Mouse (Mus musculus) spleen, postnatal 14 days (tissue): ENCODE data around the gene Fam222b.
"Not testable (repeated sequence)": the region's sequence is repeated elsewhere in the genome, so short reads cannot be mapped to it uniquely, and the experiment has no call there.

ENCODE experiments used
- DNase-seq, 2 experiments: peaks; one replicate each; pipeline ENCODE4 v3.0.0; 2021 to 2022; ENCODE audit warnings: low spot score in 2 of 2

The Fam222b gene

DNA sequence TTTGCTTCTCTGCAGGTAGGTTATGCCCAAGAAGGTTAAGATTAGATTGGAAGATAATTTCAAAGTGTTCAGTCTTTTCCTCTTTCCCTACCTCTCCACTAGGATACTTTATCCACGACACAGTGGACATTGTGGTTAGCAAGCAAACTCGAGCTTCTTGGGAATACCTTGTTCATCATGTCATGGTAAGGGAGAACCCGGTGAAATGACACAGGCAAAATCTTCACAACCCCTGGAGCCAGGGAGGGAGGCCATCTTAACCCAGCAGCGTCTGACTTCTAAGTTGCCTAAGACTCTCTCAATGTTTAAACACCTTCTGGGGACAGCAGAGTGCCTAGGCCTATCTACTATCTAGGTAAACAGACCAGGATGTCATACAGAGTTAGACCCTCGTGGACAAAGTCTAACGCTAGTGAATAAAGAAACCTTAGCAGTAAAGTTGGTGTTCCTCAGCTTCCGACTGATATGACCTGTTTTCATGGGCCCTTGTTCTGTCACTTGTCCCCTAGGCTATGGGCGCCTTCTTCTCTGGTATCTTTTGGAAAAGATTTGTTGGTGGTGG is 85.1 kb downstream of the Fam222b start:
- no peak for DNase-seq

DNA sequence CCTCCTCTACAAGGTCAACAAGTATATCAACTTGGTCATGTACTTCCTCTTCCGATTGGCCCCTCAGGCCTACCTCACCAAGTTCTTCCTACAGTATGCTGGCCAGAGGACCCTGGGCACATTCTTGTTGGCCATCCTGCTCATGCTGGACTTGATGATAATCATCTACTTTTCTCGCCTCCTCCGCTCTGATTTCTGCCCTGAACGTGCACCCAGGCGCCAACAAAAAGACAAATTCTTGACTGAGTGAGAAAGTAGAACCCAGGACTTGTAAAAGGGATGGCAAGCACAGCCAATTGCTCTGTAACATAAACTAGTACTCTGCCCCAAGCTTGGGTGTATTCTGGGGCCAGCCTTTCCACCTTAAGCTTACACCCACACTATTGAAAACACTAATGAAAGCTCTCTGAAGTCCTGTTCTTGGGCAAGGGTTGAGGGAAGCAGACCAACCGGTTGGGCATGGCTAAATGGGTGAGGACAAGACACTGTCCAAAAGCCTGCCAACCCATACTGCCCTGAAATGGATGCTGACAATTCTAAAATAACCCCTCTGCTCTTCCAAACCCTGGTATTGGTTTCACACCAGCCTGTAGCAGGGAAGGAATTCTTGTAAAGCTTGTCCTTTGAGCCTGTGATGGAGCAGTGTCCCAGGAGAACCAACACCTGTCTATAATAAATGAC is 85.8 kb downstream of the Fam222b start:
- no peak for DNase-seq

DNA sequence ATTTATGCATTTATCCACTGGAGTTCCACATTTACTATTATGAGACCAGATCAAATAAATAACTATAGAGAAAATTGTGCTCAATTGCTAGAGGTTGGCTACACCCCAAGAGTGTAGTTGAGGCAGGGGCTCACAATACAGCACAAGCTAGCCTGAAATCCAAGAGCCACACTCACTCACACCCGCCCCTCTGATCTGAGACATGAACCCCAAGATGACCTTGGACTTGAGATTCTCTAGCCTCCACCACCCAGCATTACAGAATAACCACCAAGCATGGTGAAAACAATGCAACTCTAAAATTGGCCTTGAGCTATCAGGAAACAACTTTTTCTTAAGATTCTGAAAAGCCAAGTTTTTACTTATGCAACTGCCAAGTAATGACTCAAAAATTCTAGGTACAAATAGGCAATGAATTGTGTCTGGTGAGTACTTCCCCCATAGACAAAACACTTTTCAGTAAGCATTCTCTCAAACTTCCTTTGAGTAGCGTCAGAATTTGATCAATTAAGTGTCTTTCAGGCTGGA is 87.4 kb downstream of the Fam222b start:
- DNase-seq = no peak

DNA sequence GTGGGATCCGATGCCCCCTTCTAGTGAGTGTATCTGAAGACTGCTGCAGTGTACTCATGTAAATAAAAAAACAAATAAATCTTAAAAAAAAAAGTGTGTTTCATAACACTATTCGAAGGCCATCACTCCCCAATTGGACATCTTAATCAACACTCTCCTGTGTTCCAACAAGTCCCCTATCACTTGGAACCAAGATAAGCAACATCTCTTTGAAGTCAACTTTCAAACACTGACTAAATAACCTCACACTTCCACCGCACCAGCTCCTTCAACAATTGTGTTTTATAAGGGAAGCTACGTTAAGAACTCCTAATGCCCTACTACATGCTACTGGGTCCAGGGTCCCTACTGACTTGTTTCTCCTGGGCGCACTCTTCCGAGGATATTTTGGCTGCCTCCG is 88.0 kb downstream of the Fam222b start:
- no peak for DNase-seq

DNA sequence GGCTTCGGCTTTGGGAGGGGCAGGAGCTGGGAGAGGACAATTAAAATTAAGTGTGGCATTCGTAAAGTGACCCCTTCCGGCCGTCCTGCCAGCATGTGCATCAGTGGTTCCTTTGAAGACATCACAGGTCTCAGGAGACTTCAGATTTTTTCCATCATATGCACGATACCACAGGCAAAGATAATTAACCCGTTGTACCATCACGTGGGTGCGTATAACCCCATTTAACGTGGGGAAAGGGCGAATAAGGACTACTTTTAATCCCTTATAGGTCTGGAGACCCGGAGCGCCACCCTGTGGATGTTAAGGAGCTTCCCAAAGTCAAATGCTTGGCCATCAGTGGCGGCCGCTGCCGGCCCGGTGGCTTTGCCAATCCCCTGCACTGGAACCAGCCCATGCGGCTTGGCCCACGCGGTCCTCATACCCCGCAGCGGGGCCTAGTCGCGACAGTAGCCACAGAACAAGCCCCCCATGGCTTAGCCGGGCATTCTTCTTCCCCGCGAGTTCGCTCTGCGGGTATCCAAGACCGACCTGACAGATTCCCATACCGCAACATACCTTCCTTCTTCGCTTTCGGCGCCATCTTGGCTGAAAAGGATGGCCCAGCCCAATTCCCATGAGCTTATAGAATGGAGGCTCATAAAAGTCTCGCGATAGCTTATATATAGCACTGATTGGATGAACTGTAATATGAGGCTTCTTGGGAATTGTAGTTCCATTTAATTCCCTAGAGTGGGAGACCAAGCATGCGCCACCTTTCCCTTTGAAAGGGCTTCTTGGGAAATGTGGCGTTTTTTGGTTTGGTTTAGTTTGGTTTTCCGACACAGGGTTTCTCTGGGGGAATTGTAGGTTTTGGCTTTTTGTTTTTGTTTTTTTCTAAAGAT is 88.7 kb downstream of the Fam222b start, which contains the start of gene Rpl23a:
TSS of gene Rpl23a (minus strand) at position 624 of the 884 bp plus-strand sequence.
- peak; percentile 58 to 69 for DNase-seq

DNA sequence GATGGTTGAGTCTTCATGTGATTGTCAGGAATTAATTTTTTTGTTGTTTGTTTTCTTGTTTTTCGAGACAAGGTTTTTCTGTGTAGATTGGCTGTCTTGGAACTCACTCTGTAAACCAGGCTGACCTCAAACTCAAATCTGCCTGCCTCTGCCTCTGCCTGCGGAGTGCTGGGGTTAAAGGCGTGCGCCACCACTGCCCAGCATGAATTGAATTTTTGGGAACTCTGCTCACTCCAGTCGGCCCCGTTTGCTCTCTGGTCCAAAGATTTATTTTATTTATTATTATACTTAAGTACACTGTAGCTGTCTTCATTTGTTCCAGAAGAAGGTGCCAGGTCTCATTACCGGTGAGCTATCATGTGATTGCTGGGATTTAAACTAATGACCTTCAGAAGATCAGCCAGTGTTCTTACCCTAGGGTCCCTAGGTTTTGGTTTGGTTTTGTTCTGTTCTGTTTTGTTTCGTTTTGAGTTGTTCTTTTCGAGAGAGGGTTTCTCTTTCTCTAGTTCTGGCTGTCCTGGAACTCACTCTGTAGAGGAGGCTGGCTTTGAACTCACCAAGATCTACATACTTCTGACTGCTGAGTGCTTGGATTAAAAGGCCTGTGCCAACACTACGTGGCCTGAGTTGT is 89.5 kb downstream of the Fam222b start:
- DNase-seq = no peak

DNA sequence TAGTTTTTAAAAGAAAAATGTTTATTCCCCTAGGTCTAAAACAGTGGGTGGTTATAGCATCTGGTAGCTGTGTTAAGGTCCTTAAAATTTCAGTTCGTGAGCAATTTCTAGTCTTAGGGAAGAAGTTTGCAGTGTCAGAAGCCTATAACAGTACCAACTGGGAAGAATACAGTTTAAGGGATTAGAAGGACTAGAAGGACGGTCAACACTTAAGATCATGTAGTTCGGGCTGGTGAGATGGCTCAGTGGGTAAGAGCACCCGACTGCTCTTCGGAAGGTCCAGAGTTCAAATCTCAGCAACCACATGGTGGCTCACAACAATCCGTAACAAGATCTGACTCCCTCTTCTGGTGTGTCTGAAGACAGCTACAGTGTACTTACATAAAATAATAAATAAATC is 90.2 kb downstream of the Fam222b start:
- DNase-seq = not testable (repeated sequence)

DNA sequence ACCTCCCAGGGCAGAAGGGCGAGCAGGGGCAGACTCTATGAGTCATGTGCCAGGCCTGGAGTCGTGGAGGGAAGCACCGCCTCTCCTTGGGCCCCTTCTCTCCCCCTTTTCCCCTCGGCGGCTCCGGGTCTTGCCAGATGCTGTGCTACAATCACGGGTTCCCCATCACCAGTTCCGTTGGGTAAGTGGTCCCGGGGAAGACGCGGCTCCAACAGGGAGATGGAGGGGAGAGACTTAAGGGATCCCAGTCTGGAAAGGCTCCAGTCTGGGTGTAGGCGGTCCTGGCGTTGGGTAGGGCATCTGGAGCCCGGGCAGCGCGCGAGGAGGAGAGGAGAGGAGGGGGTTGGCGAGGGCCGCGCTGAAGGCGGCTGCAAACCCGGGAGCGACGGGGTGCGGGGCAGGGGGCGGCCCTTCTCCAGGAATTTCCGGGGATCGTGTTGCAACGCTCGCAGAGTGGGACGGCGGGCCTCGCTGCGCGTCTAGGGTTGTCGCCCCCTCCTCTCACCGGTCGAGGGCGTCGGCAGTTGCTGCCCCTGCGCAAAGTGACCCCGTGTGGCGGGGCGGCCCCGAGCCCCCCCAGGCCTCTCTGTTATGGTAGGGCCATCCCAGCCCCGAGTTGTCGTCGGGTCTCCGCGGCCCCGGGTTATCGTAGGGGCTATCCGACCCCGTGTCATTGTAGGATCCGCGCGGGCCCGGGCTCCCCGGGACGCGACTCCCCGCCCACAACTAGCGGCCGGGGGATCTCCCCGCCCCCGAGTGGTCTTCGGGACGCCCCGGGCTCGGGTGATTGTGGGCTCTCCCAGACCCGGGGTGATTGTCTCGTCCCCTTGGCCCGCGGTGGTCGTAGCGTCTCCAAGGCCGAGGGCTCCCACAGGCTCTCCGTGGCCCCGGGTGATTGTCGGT is 94.1 kb downstream of the Fam222b start, which contains the start of gene Rab34:
TSS of gene Rab34 (plus strand) at position 100 of the 903 bp plus-strand sequence.
- DNase-seq = no peak

DNA sequence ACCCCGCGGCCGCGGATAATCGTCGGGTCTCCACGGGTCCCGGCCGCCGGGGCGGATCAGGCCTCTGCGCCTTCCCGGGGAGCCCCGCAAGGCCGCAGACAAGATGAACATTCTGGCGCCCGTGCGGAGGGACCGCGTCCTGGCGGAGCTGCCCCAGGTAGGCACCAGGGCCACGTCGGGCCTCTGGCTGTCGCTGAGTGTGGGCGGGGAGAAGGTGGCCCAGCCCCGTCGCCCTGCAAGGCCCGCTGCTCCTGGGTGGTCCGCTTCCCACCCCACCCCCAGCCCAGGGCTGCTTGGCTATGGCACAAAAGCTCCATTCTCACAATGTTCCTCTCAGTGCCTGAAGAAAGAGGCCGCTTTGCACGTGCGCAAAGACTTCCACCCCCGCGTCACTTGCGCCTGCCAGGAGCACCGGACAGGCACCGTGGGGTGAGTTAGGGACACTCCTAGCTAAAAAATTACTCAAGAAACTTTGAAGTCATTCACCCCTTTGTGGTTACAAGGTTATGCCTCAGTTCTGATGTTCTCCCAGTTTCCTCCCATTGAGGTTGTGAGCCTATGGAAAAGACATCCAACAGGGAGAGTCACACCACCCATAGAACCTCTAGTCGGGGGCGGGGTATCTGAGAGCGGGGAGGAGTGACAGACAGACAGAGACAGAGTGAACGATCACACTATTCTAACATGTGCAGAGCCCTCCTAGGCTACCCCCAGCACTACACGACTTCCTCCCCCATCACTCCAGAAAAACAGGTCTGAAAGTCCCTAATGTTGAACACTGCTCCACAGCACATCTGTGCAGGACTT is 95.0 kb downstream of the Fam222b start:
- DNase-seq = no peak

DNA sequence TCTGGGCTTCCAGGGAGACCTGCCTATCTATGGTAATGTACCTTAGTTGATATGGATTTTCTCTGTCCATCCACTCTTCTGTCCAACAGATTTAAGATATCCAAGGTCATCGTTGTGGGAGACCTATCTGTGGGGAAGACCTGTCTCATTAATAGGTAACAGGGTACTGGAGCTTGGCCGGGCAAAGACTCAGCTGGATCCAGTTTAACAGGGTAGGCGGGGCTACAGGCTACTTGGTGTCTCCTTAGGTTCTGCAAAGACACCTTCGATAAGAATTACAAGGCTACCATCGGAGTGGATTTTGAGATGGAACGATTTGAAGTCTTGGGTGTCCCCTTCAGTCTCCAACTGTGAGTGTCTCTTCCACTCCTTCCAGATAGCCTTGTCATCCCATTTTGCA is 95.6 kb downstream of the Fam222b start:
- DNase-seq = no peak

DNA sequence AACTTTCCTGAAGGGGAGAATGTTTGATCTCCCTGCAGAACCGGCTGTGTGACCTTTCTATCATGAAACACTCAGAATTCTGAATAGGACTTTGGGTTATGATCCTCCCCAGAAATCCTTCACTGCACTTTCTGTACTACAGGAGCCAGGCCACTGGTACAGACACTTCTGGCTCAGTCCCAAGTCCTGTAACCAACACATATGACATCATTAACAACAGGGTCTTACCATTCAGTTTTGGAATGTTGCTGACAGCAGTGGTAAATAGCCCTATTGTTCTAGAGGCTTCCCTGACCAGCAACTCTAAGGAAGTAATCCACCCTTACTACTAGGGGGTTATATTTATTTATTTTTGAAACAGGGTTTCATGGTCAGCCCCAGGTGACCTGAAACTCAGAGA is 98.7 kb downstream of the Fam222b start, which contains the start of gene Proca1:
TSS of gene Proca1 (plus strand) at position 280 of the 400 bp plus-strand sequence.
- DNase-seq = no peak

DNA sequence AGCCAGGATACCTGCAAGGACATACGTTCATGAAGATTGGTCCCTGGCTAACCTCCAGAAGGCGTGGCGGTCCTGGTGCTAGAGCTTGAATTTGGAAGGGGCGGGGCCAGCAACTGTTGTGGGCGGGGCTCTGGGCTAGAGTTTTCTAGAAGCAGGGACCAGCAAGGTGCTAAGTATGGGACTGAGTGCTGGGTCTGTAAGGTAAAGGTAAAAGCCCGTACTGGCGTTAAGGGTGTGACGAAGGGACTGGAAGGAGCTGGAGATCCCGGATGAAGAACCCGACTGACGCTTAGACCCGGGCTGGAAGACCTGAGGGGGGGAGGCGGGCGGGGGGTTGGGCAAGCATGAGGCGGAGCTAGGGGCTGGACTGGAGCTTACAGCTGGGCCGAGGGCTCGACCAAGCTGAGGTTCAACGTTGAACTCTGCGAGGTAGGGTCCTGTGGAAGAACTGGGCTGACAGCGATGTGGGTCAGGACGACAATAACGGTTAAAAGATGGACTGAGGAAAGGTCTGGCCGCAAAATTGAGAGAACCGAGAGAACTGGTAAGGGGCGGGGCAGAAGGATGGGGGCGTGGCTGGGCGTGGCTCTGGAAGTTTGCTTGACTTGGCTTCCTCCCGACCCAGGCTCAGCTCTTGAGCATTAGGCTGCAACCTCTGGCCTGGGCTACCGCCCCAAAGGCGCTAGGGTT is 100.1 kb downstream of the Fam222b start:
- peak; percentile 56 to 70 for DNase-seq

DNA sequence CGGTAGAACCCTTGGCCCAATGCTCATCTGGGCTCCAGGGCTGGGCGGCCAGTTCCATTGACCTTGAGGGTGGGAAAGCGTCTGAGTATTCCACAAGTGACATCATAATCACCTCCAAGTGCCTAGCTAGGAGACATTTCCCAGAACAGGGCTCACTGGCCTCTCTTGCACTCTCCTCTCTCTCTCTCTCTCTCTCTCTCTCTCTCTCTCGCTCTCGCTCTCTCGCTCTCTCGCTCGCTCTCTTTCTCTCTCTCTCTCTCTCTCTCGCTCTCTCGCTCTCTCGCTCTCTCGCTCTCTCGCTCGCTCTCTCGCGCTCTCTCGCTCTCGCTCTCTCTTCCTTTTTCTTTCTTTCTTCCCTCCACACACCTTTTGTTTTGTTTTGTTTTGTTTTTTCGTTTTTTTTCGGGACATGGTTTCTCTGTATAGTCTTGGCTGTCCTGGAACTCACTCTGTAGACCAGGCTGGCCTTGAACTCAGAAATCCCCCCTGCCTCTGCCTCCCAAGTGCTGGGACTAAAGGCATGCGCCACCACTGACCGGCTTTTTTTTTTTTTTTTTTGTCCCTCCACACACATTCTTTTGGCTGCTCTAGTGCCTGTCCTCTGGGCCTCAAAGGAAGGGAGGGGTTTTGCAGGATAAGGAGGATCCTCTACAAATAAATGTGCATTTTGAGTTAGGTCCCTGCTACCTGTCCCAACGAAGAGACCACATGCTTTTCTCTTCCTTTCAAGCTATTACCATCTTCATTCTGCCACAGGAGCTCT is 100.8 kb downstream of the Fam222b start:
- DNase-seq = no peak

DNA sequence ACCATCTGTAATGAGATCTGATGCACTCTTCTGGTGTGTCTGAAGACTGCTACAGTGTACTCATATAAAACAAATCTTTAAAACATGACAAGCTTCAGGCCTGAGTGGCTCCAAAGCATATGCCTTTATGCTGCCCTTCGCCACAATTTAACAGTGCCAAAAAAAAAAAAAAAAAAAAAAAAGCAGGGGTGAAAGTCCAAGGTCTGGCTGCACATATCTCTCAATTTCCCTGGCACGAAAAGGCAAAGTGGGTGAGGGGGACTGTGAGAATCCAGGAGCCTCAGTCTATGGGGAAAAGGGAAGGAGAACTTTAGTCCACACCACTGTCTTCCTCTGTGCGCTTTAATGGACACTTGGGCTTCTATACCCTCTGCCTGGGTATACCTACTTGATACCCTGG is 107.9 kb downstream of the Fam222b start:
- DNase-seq = no peak

DNA sequence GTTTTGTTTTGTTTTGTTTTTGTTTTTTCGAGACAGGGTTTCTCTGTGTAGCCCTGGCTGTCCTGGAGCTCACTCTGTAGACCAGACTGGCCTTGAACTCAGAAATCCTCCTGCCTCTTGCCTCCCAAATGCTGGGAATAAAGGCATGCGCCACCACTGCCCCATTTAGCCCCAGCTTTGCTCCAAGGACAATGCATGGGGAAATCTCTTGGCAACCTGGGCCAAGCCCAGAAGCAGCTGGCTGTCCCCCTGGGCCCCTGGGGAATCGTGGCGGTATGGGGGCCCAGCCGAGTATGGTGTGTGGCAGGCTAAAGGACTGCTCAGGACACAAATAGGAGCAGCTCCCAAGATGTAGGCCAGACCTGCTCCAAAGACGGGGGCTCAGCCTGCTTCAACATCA is 109.8 kb downstream of the Fam222b start:
- no peak for DNase-seq

DNA sequence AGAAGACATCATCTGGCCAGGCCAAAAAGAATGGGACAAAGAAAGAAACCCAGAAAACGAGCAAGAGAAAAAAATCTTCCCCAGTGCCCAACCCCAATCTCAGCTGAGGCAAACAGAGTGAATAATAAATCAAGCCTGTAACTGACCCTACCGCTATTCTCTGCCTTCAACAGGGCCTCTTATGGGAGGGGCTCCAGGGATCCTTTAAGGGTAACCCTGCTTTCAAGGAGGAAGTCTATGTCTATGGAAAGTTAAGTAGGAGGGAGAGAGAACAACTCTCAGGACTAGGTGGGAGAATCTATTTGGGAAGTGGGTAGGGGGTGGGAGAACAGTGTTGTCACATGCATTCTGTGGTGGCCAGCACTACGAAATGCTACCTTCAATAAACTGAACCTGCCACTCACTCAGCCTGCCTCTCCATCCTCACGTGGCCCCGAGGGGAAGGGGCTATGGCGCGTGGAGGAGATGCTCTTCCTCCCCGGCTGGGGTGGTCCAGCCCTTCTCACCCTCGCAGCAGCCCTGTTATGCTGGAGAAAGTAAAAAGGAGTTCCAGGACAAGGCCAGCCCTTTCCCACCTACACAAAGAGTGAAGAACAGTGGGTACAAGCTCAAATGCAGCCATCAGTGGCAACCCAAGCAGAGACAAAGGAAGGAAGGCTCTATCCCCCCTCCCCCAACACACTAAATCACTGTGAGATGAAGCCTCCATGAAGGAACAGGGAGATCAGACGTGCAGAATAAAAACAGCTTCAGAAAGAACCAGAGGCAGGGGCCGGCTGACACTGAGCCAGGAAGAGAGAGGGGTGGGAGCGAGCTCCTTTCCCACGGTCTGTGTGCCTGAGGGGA is 111.1 kb downstream of the Fam222b start:
- no peak for DNase-seq
